Mouse (Mus musculus): Measurements from ENCODE around the gene Il2rb.

DNA sequence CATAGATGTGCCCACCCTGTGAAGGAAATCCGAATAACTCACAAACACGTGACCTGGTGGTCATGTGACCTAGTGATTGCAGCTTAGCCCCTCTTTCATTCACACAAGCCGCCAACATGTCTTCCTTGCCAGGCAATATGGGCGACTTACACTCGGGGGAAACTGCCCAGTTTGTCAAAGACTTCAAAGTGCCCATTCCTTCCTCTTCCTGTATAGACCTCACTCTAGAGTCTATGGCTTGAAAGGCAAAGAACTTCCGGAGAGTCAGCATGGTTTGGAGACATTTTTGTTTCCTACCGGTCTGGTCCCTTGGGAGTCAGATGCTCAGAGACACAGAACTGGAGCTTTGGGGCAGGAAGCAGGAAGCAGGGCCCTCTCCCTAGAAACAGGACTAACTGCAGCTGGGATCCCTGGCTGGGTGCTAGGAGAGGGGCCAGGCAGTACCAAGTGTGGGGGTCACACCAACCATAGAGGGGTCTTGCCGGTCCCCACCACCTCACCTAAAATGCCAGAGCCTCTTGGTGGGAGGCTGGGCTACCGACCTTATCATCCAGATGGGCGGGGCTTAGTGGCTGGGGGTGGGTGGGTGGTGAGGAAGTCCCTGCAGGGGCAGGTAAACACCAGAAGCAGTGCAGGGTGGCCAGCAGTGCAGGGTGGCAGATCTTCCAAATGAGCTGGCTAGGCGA lies 33.8 kb upstream of the Il2rb start:
- TF ChIP-seq CTCF (conservative IDR thresholded peaks at IDR 0.05; ENCODE audit: low read length) (no peak), POU5F1 (IDR thresholded peaks at IDR 0.05; ENCODE audit: borderline replicate concordance, low read length) (no peak)

Data from E14TG2a.4 (cell line).